Mouse (Mus musculus) heart, embryonic 10.5 days (tissue): ENCODE results near the gene Endog. TPM values are rescaled to one million over a fixed set of nuclear protein-coding genes. Genes with fewer than 3 reads are reported as not detected.
"Not testable (repeated sequence)": the region's sequence is repeated elsewhere in the genome, so short reads cannot be mapped to it uniquely, and the experiment has no call there.

Experiments
- DNase-seq: peaks from one replicate; pipeline ENCODE4 v3.0.0-alpha.2; 2017; ENCODE audit warnings: low spot score
- H3K27ac ChIP-seq: fragments of 300-500 bp; sonication (generic); 2 replicates; pipeline ENCODE4 v1.5.1; 2016; ENCODE audit warnings: mild to moderate bottlenecking
- H3K27me3 ChIP-seq: fragments of 300-500 bp; sonication (generic); 2 replicates; pipeline ENCODE4 v1.6.1; 2016; ENCODE audit warnings: mild to moderate bottlenecking; ENCODE audit not compliant: poor library complexity, insufficient read depth, severe bottlenecking
- H3K36me3 ChIP-seq: fragments of 300-500 bp; sonication (generic); 2 replicates; pipeline ENCODE4 v1.6.1; 2016; ENCODE audit warnings: mild to moderate bottlenecking, moderate library complexity
- H3K4me1 ChIP-seq: fragments of 300-500 bp; sonication (generic); 2 replicates; pipeline ENCODE4 v1.6.1; 2016; ENCODE audit warnings: mild to moderate bottlenecking
- H3K4me3 ChIP-seq: fragments of 300-500 bp; sonication (generic); 2 replicates; pipeline ENCODE4 v1.5.1; 2016; ENCODE audit warnings: mild to moderate bottlenecking, moderate library complexity
- H3K9me3 ChIP-seq: fragments of 300-500 bp; sonication (generic); 2 replicates; pipeline ENCODE4 v1.6.1; 2016; ENCODE audit warnings: mild to moderate bottlenecking, moderate library complexity
- WGBS: fragments of 180-500 bp; shearing (Covaris S2); methylation state at CpG from one replicate; pipeline ENCODE4 v1.1.7; 2016; 5-methylcytosine and 5-hydroxymethylcytosine counted together
- polyA plus RNA-seq: library from polyadenylated mRNA; unstranded; fragments of >200 nt; fragmentation: Nextera tagmentation; extraction: Ambion mirVana; gene quantifications from 2 replicates; pipeline ENCODE4 v1.2.1, GENCODE M21; 2016

Endog gene
- polyA plus RNA-seq, 1 experiment from 2014 or later = 31.3 TPM

DNA sequence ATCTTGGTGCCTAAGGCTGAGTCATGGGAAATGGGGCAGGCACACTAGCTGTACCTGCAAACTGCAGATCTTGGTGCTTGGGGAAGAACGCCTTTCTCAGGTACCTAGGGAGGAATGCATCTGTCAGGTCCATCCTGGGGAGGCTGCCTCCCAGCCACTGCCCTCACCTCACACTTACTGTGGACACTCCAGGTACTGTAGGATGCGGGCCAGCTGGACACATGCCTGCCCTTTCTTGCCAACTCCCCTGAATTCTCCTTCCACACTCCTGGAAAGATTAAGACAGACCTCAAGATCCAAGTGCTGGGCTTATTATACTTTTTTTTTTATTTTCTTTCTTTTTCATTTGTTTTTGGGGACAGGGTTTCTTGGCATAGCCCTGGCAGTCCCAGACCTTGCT is 5.3 kb downstream of the Endog start:
- H3K36me3 ChIP-seq = peaks cover 49% of the 10 kb centered on the region
- no peak overlapping the region for H3K27ac ChIP-seq
- 100% methylated on average over 2 of the region's 2 CpGs for WGBS
- peaks cover 31% of the 10 kb centered on the region for H3K4me1 ChIP-seq
- 0 out of 2 replicates have a peak, but pooled peaks cover 4% of the 10 kb centered on the region for H3K27me3 ChIP-seq
- no peak overlapping the region for H3K4me3 ChIP-seq
- H3K9me3 ChIP-seq = no peaks in the 10 kb centered on the region
- DNase-seq = no peak

DNA sequence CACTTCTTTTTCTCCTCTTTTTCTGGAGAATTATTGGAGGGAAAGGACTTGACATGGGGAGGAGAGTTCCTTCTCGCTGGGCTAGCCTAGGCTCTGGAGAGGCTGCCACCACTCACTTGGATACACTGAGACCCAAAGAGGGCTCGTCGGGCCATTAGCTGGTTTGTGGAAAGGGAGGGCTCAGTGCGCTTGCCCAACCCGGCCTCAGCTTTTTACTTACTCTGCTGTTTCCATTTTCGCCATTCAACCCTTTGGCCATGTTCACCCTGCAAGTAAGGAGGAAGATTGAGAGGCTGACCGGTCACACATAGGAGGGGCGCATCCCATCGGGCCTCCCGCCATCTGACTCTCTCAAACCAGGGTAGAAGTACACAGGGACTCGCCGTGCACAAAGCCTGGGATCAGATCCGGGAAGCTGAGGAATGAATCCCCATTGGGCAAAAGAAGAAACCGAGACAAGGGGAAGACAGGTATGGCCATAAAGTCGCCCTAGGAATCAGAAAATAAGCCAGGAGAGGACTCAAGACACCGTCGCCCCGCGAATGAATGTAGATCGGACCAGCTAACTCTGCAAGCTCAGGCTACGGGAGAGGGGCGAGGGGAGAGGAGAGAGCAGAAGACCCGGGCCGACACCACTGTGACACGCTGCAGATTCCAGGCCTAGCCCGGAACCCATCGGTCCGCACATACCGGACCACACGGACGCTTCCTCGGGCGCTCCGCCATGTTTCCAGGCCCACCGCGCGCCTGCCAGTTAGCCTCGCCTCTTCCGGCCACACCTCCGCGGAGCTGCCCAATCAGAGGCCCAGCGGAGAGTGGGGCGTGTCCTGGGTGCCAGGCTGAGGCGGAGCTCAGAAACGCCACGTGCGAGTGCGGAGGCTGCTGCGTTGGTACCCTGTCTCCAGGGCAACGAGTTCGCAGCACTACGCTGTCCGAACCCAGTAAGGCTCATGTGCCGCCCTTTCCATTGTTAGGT is 6.7 kb downstream of the Endog start, which contains the start of gene Spout1:
Gene Spout1, minus strand, starts transcription at position 760 of the 976 bp plus-strand sequence.
- peak; percentile 98 for DNase-seq
- H3K4me1 ChIP-seq = peaks cover 18% of the 10 kb centered on the region
- peak within 1 kb of the TSS; percentile 76 for H3K4me3 ChIP-seq
- H3K27me3 ChIP-seq = 0 out of 2 replicates have a peak, but pooled peaks cover 2% of the 10 kb centered on the region
- H3K36me3 ChIP-seq = peaks cover 43% of the 10 kb centered on the region
- peak within 1 kb of the TSS; percentile 87 for H3K27ac ChIP-seq
- no peaks in the 10 kb centered on the region for H3K9me3 ChIP-seq
- 2% methylated on average over 54 of the region's 54 CpGs for WGBS

DNA sequence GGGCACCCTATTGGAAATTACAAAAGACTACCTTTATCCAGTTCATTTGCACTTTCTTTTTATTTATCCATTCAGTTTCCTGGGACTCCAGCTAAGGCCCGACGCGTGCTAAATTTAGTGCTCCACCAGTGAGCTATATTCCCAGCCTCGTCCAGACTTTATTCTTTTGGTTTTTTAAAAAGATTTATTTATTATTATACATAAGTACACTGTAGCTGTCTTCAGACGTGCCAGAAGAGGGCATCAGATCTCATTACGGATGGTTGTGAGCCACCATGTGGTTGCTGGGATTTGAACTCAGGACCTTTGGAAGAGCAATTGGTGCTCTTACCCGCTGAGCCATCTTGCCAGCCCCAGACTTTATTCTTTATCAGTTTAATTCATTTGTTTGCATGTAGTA is 7.4 kb downstream of the Endog start:
- not testable (repeated sequence) for H3K9me3 ChIP-seq, H3K27me3 ChIP-seq, H3K27ac ChIP-seq, DNase-seq
- H3K4me3 ChIP-seq = peak overlapping the region; percentile 76
- WGBS = 57% methylated on average over 7 of the region's 7 CpGs
- peaks cover 36% of the 10 kb centered on the region for H3K36me3 ChIP-seq
- peaks cover 15% of the 10 kb centered on the region for H3K4me1 ChIP-seq

DNA sequence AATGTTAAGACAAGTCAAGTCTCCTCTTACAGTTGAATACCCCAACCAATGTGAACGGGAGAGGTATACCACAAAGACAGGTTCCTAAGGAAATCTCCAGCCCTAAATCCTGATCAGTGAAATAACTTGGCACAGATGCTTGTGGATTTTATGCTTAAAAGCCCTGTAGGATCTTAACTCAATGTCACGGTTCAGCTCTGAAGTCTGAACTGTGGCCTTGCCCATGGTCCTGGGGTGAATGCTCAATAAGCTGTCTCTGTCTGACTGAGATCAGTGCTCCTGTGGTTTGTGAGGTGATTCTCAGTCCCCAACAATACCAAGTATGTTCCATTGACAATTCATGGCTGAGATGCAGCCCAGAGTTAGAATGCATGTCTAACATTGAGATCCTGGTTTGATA is 11.1 kb downstream of the Endog start:
- Histone ChIP-seq H3K4me3 (no peak overlapping the region), H3K27ac (no peak overlapping the region), H3K36me3 (peaks cover 25% of the 10 kb centered on the region), H3K9me3 (0 out of 2 replicates have a peak, but pooled peaks cover 4% of the 10 kb centered on the region), H3K27me3 (no peaks in the 10 kb centered on the region), H3K4me1 (peaks cover 25% of the 10 kb centered on the region)
- 79% methylated on average over 2 of the region's 2 CpGs for WGBS
- no peak for DNase-seq

DNA sequence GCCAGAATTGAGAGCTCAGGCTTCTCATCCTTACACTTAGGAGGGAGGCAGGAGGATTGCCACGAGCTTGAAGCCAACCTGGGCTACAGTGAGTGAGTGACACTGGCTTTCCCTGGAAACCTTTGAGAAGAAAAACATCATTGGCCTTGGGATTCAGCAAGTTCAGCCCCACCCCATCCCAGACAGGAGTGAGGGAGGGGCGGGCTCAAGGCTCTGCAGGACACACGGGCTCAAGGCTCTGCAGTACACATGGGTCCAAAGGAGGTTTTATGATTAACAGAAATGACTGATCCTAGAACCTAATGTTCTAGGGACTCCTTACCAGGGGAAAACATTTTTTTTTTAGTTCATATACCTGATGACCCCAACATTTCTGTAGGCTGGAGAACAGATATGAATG is 12.4 kb downstream of the Endog start:
- 0 out of 2 replicates have a peak, but pooled peaks cover 4% of the 10 kb centered on the region for H3K9me3 ChIP-seq
- no peak overlapping the region for H3K4me3 ChIP-seq
- WGBS = 62% methylated on average over 3 of the region's 3 CpGs
- peaks cover 17% of the 10 kb centered on the region for H3K4me1 ChIP-seq
- peaks cover 31% of the 10 kb centered on the region for H3K36me3 ChIP-seq
- no peak overlapping the region for H3K27ac ChIP-seq
- no peaks in the 10 kb centered on the region for H3K27me3 ChIP-seq
- DNase-seq = no peak

DNA sequence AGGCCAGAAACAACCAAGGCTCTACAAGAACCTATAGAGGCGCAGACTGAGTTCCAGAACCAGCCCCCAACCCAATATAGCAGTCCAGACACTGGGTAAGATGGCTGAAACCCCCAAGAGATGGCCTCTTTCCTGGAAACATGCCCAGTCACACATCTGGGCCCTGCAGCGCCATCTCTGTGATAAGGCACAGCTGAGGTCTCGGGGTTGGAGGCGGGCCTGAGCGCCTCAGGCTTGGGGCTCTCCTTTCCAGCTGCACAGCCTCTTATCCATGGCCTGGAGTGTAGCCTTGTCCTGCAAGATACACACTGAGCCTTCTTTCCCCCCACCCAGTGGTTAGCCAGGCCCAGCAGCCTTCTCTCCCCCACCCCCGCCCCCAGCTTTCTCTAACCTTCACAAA is 14.0 kb downstream of the Endog start:
- Histone ChIP-seq H3K4me3 (no peak overlapping the region; the same call in 1 of the 2 replicates), H3K27ac (peak overlapping the region; percentile 67), H3K9me3 (0 out of 2 replicates have a peak, but pooled peaks cover 4% of the 10 kb centered on the region), H3K4me1 (peaks cover 17% of the 10 kb centered on the region), H3K36me3 (peaks cover 36% of the 10 kb centered on the region), H3K27me3 (no peaks in the 10 kb centered on the region)
- peak; percentile 93 for DNase-seq
- WGBS = 72% methylated on average over 6 of the region's 6 CpGs

DNA sequence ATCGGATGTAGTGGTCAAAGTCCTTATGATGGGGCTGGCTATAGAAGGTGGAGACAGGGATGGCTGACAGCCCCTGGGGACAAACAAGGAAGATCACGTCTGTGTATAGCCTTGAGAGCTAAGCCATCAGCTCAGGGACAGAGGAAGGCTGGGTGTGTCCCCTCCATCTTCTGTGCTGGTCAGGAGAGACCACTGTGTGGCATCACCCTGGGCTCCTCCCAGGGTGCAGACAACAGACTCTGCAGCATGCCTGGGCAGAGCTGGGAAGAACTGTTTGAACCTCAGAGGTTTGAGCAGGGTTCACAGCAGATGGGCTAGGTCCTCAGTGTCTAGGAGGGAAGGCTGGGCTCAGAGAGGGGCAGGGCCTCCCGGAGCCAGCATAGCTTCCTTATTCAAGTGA is 14.4 kb downstream of the Endog start:
- no peak for DNase-seq
- no peak overlapping the region for H3K4me3 ChIP-seq
- peaks cover 39% of the 10 kb centered on the region for H3K36me3 ChIP-seq
- peaks cover 17% of the 10 kb centered on the region for H3K4me1 ChIP-seq
- peak overlapping the region; percentile 0 for H3K27ac ChIP-seq
- 76% methylated on average over 3 of the region's 3 CpGs for WGBS
- no peaks in the 10 kb centered on the region for H3K27me3 ChIP-seq
- H3K9me3 ChIP-seq = 0 out of 2 replicates have a peak, but pooled peaks cover 4% of the 10 kb centered on the region

DNA sequence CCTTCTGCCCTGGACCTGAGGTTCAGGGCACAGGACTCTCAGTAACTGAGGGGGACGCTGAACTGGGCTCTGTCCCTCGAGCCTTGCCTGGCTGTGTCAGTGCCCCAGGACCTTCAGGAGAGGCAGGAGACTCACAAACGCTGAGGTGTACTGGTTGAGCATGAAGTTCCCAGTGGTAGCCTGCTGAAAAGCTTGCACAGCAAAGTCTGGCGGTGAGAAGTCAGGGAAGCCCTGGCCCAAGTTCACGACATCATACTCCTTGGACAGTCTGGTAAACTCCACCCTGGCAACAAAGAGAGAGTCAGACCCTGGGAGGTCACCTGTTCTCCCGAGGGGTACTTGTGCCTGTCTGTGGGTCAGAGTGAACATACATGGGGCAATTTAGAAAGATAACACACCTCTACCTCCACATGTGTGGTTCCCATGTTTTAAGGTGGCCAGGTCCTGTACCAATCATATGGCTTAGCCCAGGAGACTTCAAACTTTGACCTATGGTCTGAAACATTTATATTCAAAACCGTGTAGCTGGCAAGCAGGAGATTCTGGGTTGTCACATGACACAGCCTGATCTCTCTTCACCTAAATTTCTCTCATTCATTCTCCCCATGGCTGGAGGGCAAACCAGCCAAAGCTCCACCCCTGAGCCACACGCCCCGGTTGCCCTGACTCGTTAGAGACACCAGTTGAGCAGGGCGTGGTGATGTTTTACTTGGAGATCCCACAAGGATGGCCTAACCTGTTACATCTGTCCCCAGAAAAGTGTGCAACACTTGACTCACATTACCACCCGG is 20.7 kb downstream of the Endog start:
- Histone ChIP-seq H3K4me3 (no peak overlapping the region), H3K9me3 (no peaks in the 10 kb centered on the region), H3K36me3 (peaks cover 28% of the 10 kb centered on the region), H3K4me1 (peaks cover 4% of the 10 kb centered on the region; the same call in 1 of the 2 replicates), H3K27ac (no peak overlapping the region), H3K27me3 (no peaks in the 10 kb centered on the region)
- WGBS = 88% methylated on average over 12 of the region's 12 CpGs
- no peak for DNase-seq

DNA sequence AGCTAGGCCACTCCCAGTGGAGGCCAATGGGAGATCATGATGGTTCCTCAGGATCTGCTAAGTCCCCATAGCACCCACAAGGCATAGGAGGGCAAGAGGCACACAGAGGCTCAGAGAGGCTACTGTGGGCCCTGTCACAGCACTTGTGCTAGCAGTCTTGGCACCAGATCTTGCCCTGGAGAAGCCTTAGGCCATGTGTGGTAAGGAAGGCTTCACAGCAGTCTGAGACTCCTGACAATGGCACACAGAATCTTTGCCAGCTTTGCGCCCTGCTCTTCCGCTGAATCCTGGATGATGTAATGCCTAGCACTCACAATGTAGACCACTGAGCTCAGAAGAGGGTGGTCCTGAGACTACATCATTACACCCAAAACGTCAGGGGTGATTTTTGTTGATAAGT is 23.4 kb downstream of the Endog start:
- H3K36me3 ChIP-seq = peaks cover 22% of the 10 kb centered on the region
- no peak overlapping the region for H3K27ac ChIP-seq
- peaks cover 7% of the 10 kb centered on the region for H3K4me1 ChIP-seq
- no peak overlapping the region for H3K4me3 ChIP-seq
- no peaks in the 10 kb centered on the region for H3K27me3 ChIP-seq
- no peak for DNase-seq
- no peaks in the 10 kb centered on the region for H3K9me3 ChIP-seq
- WGBS = 74% methylated on average over 3 of the region's 3 CpGs

DNA sequence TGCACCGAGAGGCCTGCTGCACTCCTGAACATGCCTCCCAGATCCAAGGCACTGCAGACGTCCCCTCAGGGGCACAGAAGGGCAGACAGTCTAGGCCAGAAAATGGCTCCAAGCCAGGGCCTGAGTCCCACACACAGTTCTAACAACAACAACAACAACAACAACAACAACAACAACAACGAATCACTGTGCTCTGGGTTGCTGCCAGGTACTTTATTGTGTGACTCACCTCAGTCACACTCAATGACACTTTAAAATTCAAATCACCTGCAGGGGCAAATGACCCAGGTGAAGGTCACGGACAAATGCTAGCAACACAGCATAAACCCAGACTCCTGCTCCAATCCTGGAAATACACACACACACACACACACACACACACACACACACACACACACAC is 26.7 kb downstream of the Endog start:
- 65% methylated on average over 4 of the region's 4 CpGs for WGBS
- Histone ChIP-seq H3K36me3 (no peaks in the 10 kb centered on the region), H3K27me3 (no peaks in the 10 kb centered on the region), H3K9me3 (no peaks in the 10 kb centered on the region), H3K4me1 (peaks cover 20% of the 10 kb centered on the region), H3K27ac (no peak overlapping the region), H3K4me3 (no peak overlapping the region)
- DNase-seq = no peak

DNA sequence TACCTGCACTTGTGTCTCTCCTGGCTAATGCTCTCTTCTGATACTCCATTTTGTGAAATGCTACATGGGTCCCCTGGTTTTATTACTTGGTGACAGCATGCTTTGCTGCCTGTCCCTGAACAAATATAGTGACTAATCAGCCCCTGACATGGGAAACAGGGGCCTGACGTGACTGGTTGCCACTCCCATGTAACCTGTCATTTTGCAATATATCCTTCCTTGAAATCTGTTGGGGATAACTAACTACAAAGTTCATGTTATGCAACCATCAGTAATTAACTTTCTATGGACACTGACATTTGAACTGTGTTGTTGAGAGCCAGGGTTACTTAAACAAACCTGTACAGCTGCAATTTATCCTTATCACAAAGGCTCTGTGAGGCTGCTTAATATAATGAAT is 28.7 kb downstream of the Endog start:
- Histone ChIP-seq H3K36me3 (no peaks in the 10 kb centered on the region), H3K9me3 (no peaks in the 10 kb centered on the region), H3K4me3 (0 out of 2 replicates have a peak overlapping the region, but pooled peaks have one; percentile 15), H3K27me3 (no peaks in the 10 kb centered on the region), H3K27ac (no peak overlapping the region), H3K4me1 (peaks cover 26% of the 10 kb centered on the region)
- DNase-seq = no peak
- 70% methylated on average over 1 of the region's 1 CpGs for WGBS

DNA sequence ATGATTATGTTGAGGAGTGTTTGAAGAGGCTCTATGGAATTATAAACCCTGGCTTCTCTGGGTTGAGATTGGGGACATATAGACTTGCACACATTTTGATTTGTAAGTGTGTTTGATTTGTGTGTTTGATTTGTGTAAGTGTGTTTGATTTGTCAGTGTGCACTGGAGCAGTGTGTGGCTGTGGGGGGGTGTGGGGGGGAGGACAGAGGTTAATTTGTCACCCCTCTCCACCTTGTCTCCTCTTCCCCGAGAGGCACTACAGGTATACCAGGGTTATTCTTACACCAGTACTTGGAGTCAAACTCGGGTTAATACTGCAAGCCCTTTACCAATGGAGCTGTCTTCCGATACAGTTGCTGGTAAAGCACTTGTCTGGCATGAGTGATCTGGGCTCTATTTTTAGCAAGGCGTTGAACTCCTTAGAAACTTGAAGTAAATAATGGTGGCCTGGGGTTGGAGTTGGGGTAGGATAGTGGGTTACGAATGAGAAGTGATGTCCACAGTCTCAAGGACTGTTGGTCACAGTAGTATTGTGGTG is 29.2 kb downstream of the Endog start:
- Histone ChIP-seq H3K4me1 (peaks cover 26% of the 10 kb centered on the region), H3K27ac (no peak overlapping the region)
- 50% methylated on average over 5 of the region's 5 CpGs for WGBS

More for the DNA sequence above, 29.2 kb downstream of the Endog start:
- Histone ChIP-seq H3K27me3 (no peaks in the 10 kb centered on the region), H3K4me3 (0 out of 2 replicates have a peak overlapping the region, but pooled peaks have one; percentile 15), H3K36me3 (no peaks in the 10 kb centered on the region), H3K9me3 (no peaks in the 10 kb centered on the region)
- DNase-seq = no peak
